Mouse (Mus musculus) intestine, postnatal 0 days (tissue): ENCODE results near the gene Rbm19. TPM values are rescaled to one million over a fixed set of nuclear protein-coding genes. Genes with fewer than 3 reads are reported as not detected.

Experiments used
- ATAC-seq: fragments of 200-750 bp; cut with Nextera tagmentation; 2 replicates; pipeline ENCODE4 v1.8.0; 2017; ENCODE audit warnings: mild to moderate bottlenecking, moderate TSS enrichment, moderate library complexity
- H3K27ac ChIP-seq: fragments of 300-500 bp; sonication (generic); 2 replicates; pipeline ENCODE4 v1.5.1; 2014; ENCODE audit warnings: mild to moderate bottlenecking, low read depth, low read length, moderate library complexity
- H3K27me3 ChIP-seq: fragments of 300-500 bp; sonication (generic); replicated peaks from 2 replicates; pipeline ENCODE4 v1.6.1; 2014; ENCODE audit warnings: low read length, mixed read lengths; ENCODE audit not compliant: control insufficient read depth, insufficient read depth
- H3K36me3 ChIP-seq: fragments of 300-500 bp; sonication (generic); 2 replicates; pipeline ENCODE4 v1.6.1; 2014; ENCODE audit warnings: mild to moderate bottlenecking, moderate library complexity; ENCODE audit not compliant: control insufficient read depth, insufficient read depth
- H3K4me1 ChIP-seq: fragments of 300-500 bp; sonication (generic); replicated peaks from 2 replicates; pipeline ENCODE4 v1.6.1; 2014; ENCODE audit warnings: antibody characterized with exemption, low read length, mixed read lengths; ENCODE audit not compliant: control insufficient read depth, insufficient read depth
- H3K4me2 ChIP-seq: fragments of 300-500 bp; sonication (generic); replicated peaks from 2 replicates; pipeline ENCODE4 v1.6.1; 2014; ENCODE audit warnings: low read depth, mild to moderate bottlenecking, moderate library complexity
- H3K4me3 ChIP-seq: fragments of 300-500 bp; sonication (generic); 2 replicates; pipeline ENCODE4 v1.5.1; 2014; ENCODE audit warnings: low read depth, low read length
- H3K9ac ChIP-seq: fragments of 300-500 bp; sonication (generic); 2 replicates; pipeline ENCODE4 v1.6.1; 2014; ENCODE audit warnings: mild to moderate bottlenecking, low read depth, low read length
- H3K9me3 ChIP-seq: fragments of 300-500 bp; sonication (generic); 2 replicates; pipeline ENCODE4 v1.6.1; 2016; ENCODE audit warnings: mixed run types; ENCODE audit not compliant: control insufficient read depth
- CTCF ChIP-seq: sonication (generic); IDR thresholded peaks from 2 replicates; pipeline ENCODE4 v1.5.1; 2016; ENCODE audit warnings: low read depth, mild to moderate bottlenecking, control low read depth, antibody characterized with exemption, moderate library complexity
- WGBS: fragments of 180-500 bp; shearing (Covaris S2); extraction: QIAGEN DNeasy Blood & Tissue Kit; methylation state at CpG from one replicate; pipeline ENCODE4 v1.1.7; 2014; 5-methylcytosine and 5-hydroxymethylcytosine counted together
- polyA plus RNA-seq: library from polyadenylated mRNA; unstranded; fragments of >200 nt; fragmentation: Nextera tagmentation; extraction: Ambion mirVana; gene quantifications from 2 replicates; pipeline ENCODE4 v1.2.1, GENCODE M21; 2015

Rbm19 gene
- polyA plus RNA-seq, 1 experiment from 2014 or later = 12.0 TPM

- no peak for ATAC-seq
- no peak overlapping the region for H3K9ac ChIP-seq
- no peaks in the 10 kb centered on the region for H3K4me1 ChIP-seq
- H3K9me3 ChIP-seq = no peaks in the 10 kb centered on the region
- WGBS = 73% methylated on average over 16 of the region's 16 CpGs
- TF ChIP-seq CTCF = no peak
- no peak overlapping the region for H3K27ac ChIP-seq
- no peak overlapping the region for H3K4me2 ChIP-seq
- H3K4me3 ChIP-seq = no peak overlapping the region
- peaks cover 30% of the 10 kb centered on the region; the same call in 1 of the 2 replicates for H3K36me3 ChIP-seq
- no peaks in the 10 kb centered on the region for H3K27me3 ChIP-seq
Measured at GRCm38 (mm10) chr5:120194309-120194941, 78.2 kb downstream of the Rbm19 start.

GRCm38 (mm10) chr5:120194948-120195347 is 78.7 kb downstream of the Rbm19 start:
- no peaks in the 10 kb centered on the region for H3K4me1 ChIP-seq
- ATAC-seq = no peak
- no peak overlapping the region for H3K4me2 ChIP-seq
- WGBS = 55% methylated on average over 13 of the region's 13 CpGs
- no peak for TF ChIP-seq CTCF
- no peak overlapping the region for H3K4me3 ChIP-seq
- no peaks in the 10 kb centered on the region for H3K9me3 ChIP-seq
- H3K36me3 ChIP-seq = peaks cover 36% of the 10 kb centered on the region
- no peak overlapping the region for H3K27ac ChIP-seq
- H3K9ac ChIP-seq = no peak overlapping the region
- no peaks in the 10 kb centered on the region for H3K27me3 ChIP-seq

DNA sequence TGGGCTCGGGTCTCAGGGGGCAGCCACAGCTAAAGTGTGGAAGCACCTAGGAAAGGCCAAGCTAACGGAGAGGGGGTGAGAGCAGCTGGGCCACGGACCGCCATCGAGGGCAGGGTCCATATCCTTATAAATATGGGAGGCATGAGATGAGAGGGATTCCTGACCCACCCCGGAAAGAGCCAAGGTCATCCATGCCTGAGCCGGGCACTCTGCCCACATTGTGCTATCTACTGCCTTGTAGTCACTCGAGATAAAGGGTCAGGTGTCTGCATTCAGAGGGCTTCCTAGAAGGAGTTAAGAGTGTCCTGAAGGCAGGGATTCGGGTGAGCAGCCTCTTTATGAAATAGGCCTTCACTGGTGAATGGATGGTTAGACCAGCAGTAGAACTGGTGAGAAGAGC is 80.6 kb downstream of the Rbm19 start:
- Histone ChIP-seq H3K36me3 (peaks cover 42% of the 10 kb centered on the region), H3K4me3 (no peak overlapping the region), H3K9me3 (no peaks in the 10 kb centered on the region), H3K4me2 (no peak overlapping the region), H3K27ac (no peak overlapping the region), H3K27me3 (no peaks in the 10 kb centered on the region), H3K4me1 (no peaks in the 10 kb centered on the region), H3K9ac (no peak overlapping the region)
- no peak for TF ChIP-seq CTCF
- WGBS = 71% methylated on average over 9 of the region's 9 CpGs
- ATAC-seq = no peak

GRCm38 (mm10) chr5:120197813-120198387 is 81.6 kb downstream of the Rbm19 start:
- no peak overlapping the region for H3K27ac ChIP-seq
- no peaks in the 10 kb centered on the region for H3K27me3 ChIP-seq
- no peaks in the 10 kb centered on the region for H3K9me3 ChIP-seq
- H3K36me3 ChIP-seq = peaks cover 38% of the 10 kb centered on the region
- WGBS = 94% methylated on average over 10 of the region's 10 CpGs
- ATAC-seq = no peak
- no peaks in the 10 kb centered on the region for H3K4me1 ChIP-seq
- TF ChIP-seq CTCF = no peak
- H3K4me2 ChIP-seq = no peak overlapping the region
- no peak overlapping the region for H3K4me3 ChIP-seq
- H3K9ac ChIP-seq = no peak overlapping the region

- no peak overlapping the region for H3K27ac ChIP-seq
- H3K36me3 ChIP-seq = peaks cover 32% of the 10 kb centered on the region
- no peak overlapping the region for H3K4me2 ChIP-seq
- 91% methylated on average over 7 of the region's 7 CpGs for WGBS
- no peaks in the 10 kb centered on the region for H3K27me3 ChIP-seq
- no peak overlapping the region for H3K9ac ChIP-seq
- no peak overlapping the region for H3K4me3 ChIP-seq
- no peaks in the 10 kb centered on the region for H3K9me3 ChIP-seq
- H3K4me1 ChIP-seq = no peaks in the 10 kb centered on the region
- no peak for TF ChIP-seq CTCF
- no peak for ATAC-seq
Measured at GRCm38 (mm10) chr5:120199865-120200264, 83.6 kb downstream of the Rbm19 start.

DNA sequence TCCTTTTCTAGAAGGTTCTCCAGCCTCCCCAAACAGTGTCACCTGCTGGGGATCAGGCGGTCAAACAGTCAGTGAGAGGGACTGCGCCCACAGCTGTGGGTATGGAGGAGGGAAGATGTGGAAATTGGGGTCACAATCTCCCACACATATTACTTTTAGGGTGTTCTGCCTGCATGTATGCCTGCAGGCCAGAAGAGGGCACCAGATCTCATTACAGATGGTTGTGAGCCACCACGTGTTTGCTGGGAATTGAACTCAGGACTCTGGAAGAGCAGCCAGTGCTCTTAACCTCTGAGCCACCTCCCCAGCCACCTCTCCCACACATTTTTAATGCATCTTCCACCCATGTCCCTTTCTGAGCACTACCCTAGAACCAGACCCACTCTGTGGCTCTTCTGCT is 88.1 kb downstream of the Rbm19 start:
- ATAC-seq = no peak
- H3K27me3 ChIP-seq = no peaks in the 10 kb centered on the region
- no peak overlapping the region for H3K27ac ChIP-seq
- H3K4me2 ChIP-seq = no peak overlapping the region
- TF ChIP-seq CTCF = peak; percentile 36
- H3K4me1 ChIP-seq = no peaks in the 10 kb centered on the region
- H3K9ac ChIP-seq = no peak overlapping the region
- H3K36me3 ChIP-seq = peaks cover 12% of the 10 kb centered on the region
- 75% methylated on average over 3 of the region's 3 CpGs for WGBS
- no peaks in the 10 kb centered on the region for H3K9me3 ChIP-seq
- H3K4me3 ChIP-seq = no peak overlapping the region
